Mouse (Mus musculus) heart, postnatal 0 days (tissue): ENCODE results near the gene Uhrf1bp1. TPM values are rescaled to one million over a fixed set of nuclear protein-coding genes. Genes with fewer than 3 reads are reported as not detected.
"Not testable (repeated sequence)": the region's sequence is repeated elsewhere in the genome, so short reads cannot be mapped to it uniquely, and the experiment has no call there.

ENCODE experiments used
- ATAC-seq: fragments of 200-750 bp; cut with Nextera tagmentation; 2 replicates; pipeline ENCODE4 v1.8.0; 2017; ENCODE audit warnings: low read depth, moderate number of reproducible peaks, moderate library complexity; ENCODE audit not compliant: insufficient read depth
- DNase-seq: peaks from one replicate; pipeline ENCODE4 v3.0.0-alpha.2; 2016; ENCODE audit warnings: low spot score
- H3K27ac ChIP-seq: fragments of 300-500 bp; sonication (generic); 2 replicates; pipeline ENCODE4 v1.5.1; 2014; ENCODE audit warnings: low read depth, mild to moderate bottlenecking
- H3K27me3 ChIP-seq: fragments of 300-500 bp; sonication (generic); 2 replicates; pipeline ENCODE4 v1.6.1; 2014; ENCODE audit warnings: low read length, mixed read lengths; ENCODE audit not compliant: control insufficient read depth, insufficient read depth
- H3K36me3 ChIP-seq: fragments of 300-500 bp; sonication (generic); replicated peaks from 2 replicates; pipeline ENCODE4 v1.6.1; 2014; ENCODE audit warnings: low read length, mixed read lengths; ENCODE audit not compliant: control insufficient read depth, insufficient read depth
- H3K4me1 ChIP-seq: fragments of 300-500 bp; sonication (generic); 2 replicates; pipeline ENCODE4 v1.6.1; 2014; ENCODE audit warnings: antibody characterized with exemption; ENCODE audit not compliant: control insufficient read depth, insufficient read depth
- H3K4me2 ChIP-seq: fragments of 300-500 bp; sonication (generic); 2 replicates; pipeline ENCODE4 v1.6.1; 2014; ENCODE audit warnings: low read depth, mild to moderate bottlenecking, low read length, moderate library complexity
- H3K4me3 ChIP-seq: fragments of 300-500 bp; sonication (generic); 2 replicates; pipeline ENCODE4 v1.5.1; 2014; ENCODE audit warnings: low read depth, low read length
- H3K9ac ChIP-seq: fragments of 300-500 bp; sonication (generic); replicated peaks from 2 replicates; pipeline ENCODE4 v1.6.1; 2014; ENCODE audit warnings: low read depth, low read length, mixed read lengths
- H3K9me3 ChIP-seq: fragments of 300-500 bp; sonication (generic); replicated peaks from 2 replicates; pipeline ENCODE4 v1.6.1; 2016; ENCODE audit warnings: low read length; ENCODE audit not compliant: control insufficient read depth
- CTCF ChIP-seq: IDR thresholded peaks from 2 replicates; pipeline ENCODE4 v1.5.1; 2016; ENCODE audit warnings: antibody characterized with exemption, control low read depth, low read depth
- EP300 ChIP-seq: IDR thresholded peaks from 2 replicates; pipeline ENCODE4 v1.6.1; 2016; ENCODE audit warnings: antibody characterized with exemption, low read depth
- WGBS: fragments of 180-500 bp; shearing (Covaris S2); extraction: QIAGEN DNeasy Blood & Tissue Kit; methylation state at CpG from one replicate; pipeline ENCODE4 v1.1.7; 2014; 5-methylcytosine and 5-hydroxymethylcytosine counted together
- polyA plus RNA-seq: library from polyadenylated mRNA; unstranded; fragments of >200 nt; fragmentation: Nextera tagmentation; extraction: Ambion mirVana; gene quantifications from 2 replicates; pipeline ENCODE4 v1.2.1, GENCODE M21; 2015
- total RNA-seq: library from RNA; depleted of rRNA; stranded (reverse); fragments of >200 nt; gene quantifications from 2 replicates; pipeline ENCODE4 v1.2.3, GENCODE M21; 2014; ENCODE audit warnings: low replicate concordance

Gene Uhrf1bp1
- total and polyA plus RNA-seq, 2 experiments from 2014 or later: 1.9 to 12.3 TPM

GRCm38 (mm10) chr17:27827511-27827910, 28.7 kb upstream of the Uhrf1bp1 start:
- H3K27me3 ChIP-seq: no peaks in the 10 kb centered on the region
- TF ChIP-seq CTCF (no peak), EP300 (no peak)
- peak overlapping the region; percentile 51 for H3K4me2 ChIP-seq
- no peak overlapping the region for H3K27ac ChIP-seq
- H3K36me3 ChIP-seq: no peaks in the 10 kb centered on the region
- no peak for ATAC-seq
- H3K9ac ChIP-seq: no peak overlapping the region
- H3K9me3 ChIP-seq: no peaks in the 10 kb centered on the region
- DNase-seq: no peak
- WGBS: 36% methylated on average over 6 of the region's 6 CpGs
- no peak overlapping the region for H3K4me3 ChIP-seq
- 0 out of 2 replicates have a peak, but pooled peaks cover 8% of the 10 kb centered on the region for H3K4me1 ChIP-seq

DNA sequence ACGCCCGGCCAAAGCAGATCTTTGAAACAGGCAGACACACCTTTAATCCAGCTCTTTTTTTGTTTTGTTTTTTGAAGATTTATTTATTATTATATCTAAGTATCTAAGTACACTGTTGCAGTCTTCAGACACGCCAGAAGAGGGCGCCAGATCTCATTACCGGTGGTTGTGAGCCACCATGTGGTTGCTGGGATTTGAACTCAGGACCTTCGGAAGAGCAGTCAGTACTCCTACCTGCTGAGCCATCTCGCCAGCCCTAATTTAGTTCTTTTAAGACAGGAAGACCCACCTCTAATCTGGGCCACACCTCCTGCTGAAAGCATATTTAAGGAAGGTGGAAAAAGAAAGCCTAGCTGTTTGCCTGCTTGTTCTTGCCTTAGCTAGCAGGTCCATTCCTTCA, 25.8 kb upstream of the Uhrf1bp1 start:
- Histone ChIP-seq H3K27ac (no peak overlapping the region), H3K27me3 (no peaks in the 10 kb centered on the region), H3K4me2 (no peak overlapping the region), H3K4me3 (no peak overlapping the region), H3K4me1 (0 out of 2 replicates have a peak, but pooled peaks cover 8% of the 10 kb centered on the region), H3K9me3 (no peaks in the 10 kb centered on the region), H3K9ac (no peak overlapping the region), H3K36me3 (no peaks in the 10 kb centered on the region)
- no peak for TF ChIP-seq EP300
- TF ChIP-seq CTCF: peak; percentile 21; the same call in 1 of the 2 replicates
- WGBS: 50% methylated on average over 7 of the region's 7 CpGs
- DNase-seq (no peak), ATAC-seq (no peak)

GRCm38 (mm10) chr17:27837850-27838249, 18.4 kb upstream of the Uhrf1bp1 start, which contains the start of gene Snrpc:
Gene Snrpc (plus strand): TSS chr17:27838150.
- H3K27ac ChIP-seq, H3K9ac ChIP-seq, H3K9me3 ChIP-seq, H3K27me3 ChIP-seq, DNase-seq, H3K4me2 ChIP-seq, ATAC-seq, H3K36me3 ChIP-seq, H3K4me3 ChIP-seq: not testable (repeated sequence)
- 56% methylated on average over 3 of the region's 4 CpGs for WGBS
- peaks cover 11% of the 10 kb centered on the region for H3K4me1 ChIP-seq

GRCm38 (mm10) chr17:27839469-27840252, 16.6 kb upstream of the Uhrf1bp1 start:
- peak overlapping the region; percentile 89 for H3K4me3 ChIP-seq
- H3K9me3 ChIP-seq: no peaks in the 10 kb centered on the region
- peak overlapping the region; percentile 51 for H3K27ac ChIP-seq
- WGBS: 2% methylated on average over 35 of the region's 35 CpGs
- peaks cover 11% of the 10 kb centered on the region for H3K4me1 ChIP-seq
- peak overlapping the region; percentile 86 for H3K4me2 ChIP-seq
- H3K36me3 ChIP-seq: peaks cover 24% of the 10 kb centered on the region
- H3K27me3 ChIP-seq: no peaks in the 10 kb centered on the region
- ATAC-seq (peak; percentile 99), DNase-seq (peak; percentile 99)
- H3K9ac ChIP-seq: peak overlapping the region; percentile 76
- TF ChIP-seq EP300: peak; percentile 85
- TF ChIP-seq CTCF: no peak

- WGBS: 83% methylated on average over 1 of the region's 1 CpGs
- peak; percentile 6; the same call in 1 of the 2 replicates for TF ChIP-seq CTCF
- TF ChIP-seq EP300: no peak
- Histone ChIP-seq H3K4me3 (no peak overlapping the region), H3K9ac (no peak overlapping the region), H3K9me3 (no peaks in the 10 kb centered on the region), H3K4me2 (no peak overlapping the region), H3K4me1 (no peaks in the 10 kb centered on the region), H3K27ac (no peak overlapping the region), H3K27me3 (no peaks in the 10 kb centered on the region), H3K36me3 (peaks cover 83% of the 10 kb centered on the region)
- ATAC-seq: no peak
- no peak for DNase-seq
These were observed 7.9 kb upstream of the Uhrf1bp1 start for GRCm38 (mm10) chr17:27848351-27848750.
